Mouse (Mus musculus): Measurements from ENCODE around the gene Gm3327. TPM values are rescaled to one million over a fixed set of nuclear protein-coding genes. Genes with fewer than 3 reads are reported as not detected.

Gm3327 gene
- total RNA-seq (2023) = not detected

GRCm38 (mm10) chr14:44123551-44123950 lies at the start of gene Gm3327:
Gm3327 (plus strand) TSS chr14:44123851.

GRCm38 (mm10) chr14:44102354-44102753 lies 21.3 kb upstream of the Gm3327 start, which contains the start of gene Ear2:
Ear2 (plus strand) TSS chr14:44102654.

Other genes starting within 250 kb of the Gm3327 start
- gene Ear1, start 248.3 kb upstream of the Gm3327 start, total RNA-seq (2023) = 10 to 100 TPM; 25.4 to 27.6 TPM
- gene Ear10, start 200.3 kb upstream of the Gm3327 start, total RNA-seq (2023) = not detected
- under 1 TPM; 0.39 to 0.76 TPM for gene Gm8113, start 198.5 kb upstream of the Gm3327 start, total RNA-seq (2023)
- gene Ang5, start 166.8 kb upstream of the Gm3327 start, total RNA-seq (2023) = not detected
- not detected for gene Ang6, start 121.6 kb upstream of the Gm3327 start, total RNA-seq (2023)
- gene Ear2, start 21.2 kb upstream of the Gm3327 start, total RNA-seq (2023) = 100 to 1,000 TPM; 405 to 452 TPM
- not detected for gene Gm8212, start 73.8 kb downstream of the Gm3327 start, total RNA-seq (2023)
- not detected for gene 4930503E14Rik, start 89.4 kb downstream of the Gm3327 start, total RNA-seq (2023)
- not detected for gene Gm8220, start 161.7 kb downstream of the Gm3327 start, total RNA-seq (2023)
- gene Gm5930, start 214.7 kb downstream of the Gm3327 start, total RNA-seq (2023) = not detected
- not detected for gene Gm8229, start 241.5 kb downstream of the Gm3327 start, total RNA-seq (2023)

Measured in monocyte, adult 59 days (primary cell).